Mouse (Mus musculus): ENCODE results near the gene Camsap3. TPM values are rescaled to one million over a fixed set of nuclear protein-coding genes. Genes with fewer than 3 reads are reported as not detected.

Gene Camsap3
- polyA plus RNA-seq, 1 experiment, result 136 TPM

DNA sequence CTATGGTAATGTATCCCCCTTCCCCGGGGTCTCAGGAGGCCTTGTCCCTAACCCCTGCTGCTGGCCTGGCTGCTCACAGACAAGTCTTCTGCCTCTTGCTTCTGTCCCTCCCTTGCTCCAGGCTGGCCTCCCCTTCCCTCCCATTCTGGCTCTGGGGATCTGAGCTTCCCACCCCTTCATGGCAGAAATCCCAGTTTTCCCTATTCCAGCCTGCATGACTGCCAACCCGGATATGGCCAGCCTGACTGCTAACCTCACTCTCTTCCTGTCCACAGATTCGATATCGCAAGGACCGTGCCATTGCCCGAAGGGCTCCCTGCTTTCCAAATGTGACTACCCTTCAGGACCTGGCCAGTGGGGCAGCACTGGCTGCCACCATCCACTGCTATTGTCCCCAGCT lies 13.3 kb downstream of the Camsap3 start:
- 80% methylated on average over 6 of the region's 6 CpGs for WGBS
- no peak for TF ChIP-seq POLR2A (IDR thresholded peaks at IDR 0.05; ENCODE audit: low read depth, low read length)
- TF ChIP-seq CTCF (IDR thresholded peaks at IDR 0.05; ENCODE audit: extremely low read depth, insufficient read length, insufficient replicate concordance, low read depth, low read length), result no peak
- no peaks in the 10 kb centered on the region for H3K4me1 ChIP-seq (ENCODE audit: control insufficient read depth, insufficient read depth, insufficient read length, low read length)
- no peaks in the 10 kb centered on the region for H3K27me3 ChIP-seq (ENCODE audit: control insufficient read depth, insufficient read depth, low read length)
- no peak overlapping the region for H3K27ac ChIP-seq (ENCODE audit: insufficient read depth, low read depth, low read length)
- peaks cover 66% of the 10 kb centered on the region for H3K36me3 ChIP-seq (ENCODE audit: control insufficient read depth, insufficient read depth, low read length)
- H3K4me3 ChIP-seq (ENCODE audit: low read depth, low read length), result no peak overlapping the region

DNA sequence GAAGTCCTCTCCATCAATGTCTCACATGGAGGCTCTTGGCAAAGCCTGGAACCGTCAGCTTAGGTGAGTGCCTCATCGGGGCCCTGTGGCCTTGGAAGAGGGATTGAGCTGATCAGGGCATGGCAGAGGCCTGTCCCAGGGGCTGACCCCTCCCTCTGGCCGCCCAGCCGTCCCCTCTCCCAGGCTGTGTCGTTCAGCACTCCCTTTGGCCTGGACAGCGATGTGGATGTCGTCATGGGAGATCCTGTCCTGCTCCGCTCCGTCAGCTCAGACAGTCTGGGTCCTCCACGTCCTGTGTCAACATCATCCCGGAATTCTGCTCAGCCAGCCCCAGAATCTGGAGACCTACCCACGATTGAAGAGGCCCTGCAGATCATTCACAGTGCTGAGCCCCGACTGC lies 16.3 kb downstream of the Camsap3 start:
- Histone ChIP-seq H3K4me3 (ENCODE audit: low read depth, low read length) (no peak overlapping the region), H3K27ac (ENCODE audit: insufficient read depth, low read depth, low read length) (no peak overlapping the region), H3K27me3 (ENCODE audit: control insufficient read depth, insufficient read depth, low read length) (no peaks in the 10 kb centered on the region), H3K4me1 (ENCODE audit: control insufficient read depth, insufficient read depth, insufficient read length, low read length) (no peaks in the 10 kb centered on the region), H3K36me3 (ENCODE audit: control insufficient read depth, insufficient read depth, low read length) (peaks cover 80% of the 10 kb centered on the region)
- TF ChIP-seq POLR2A (IDR thresholded peaks at IDR 0.05; ENCODE audit: low read depth, low read length) (no peak), CTCF (IDR thresholded peaks at IDR 0.05; ENCODE audit: extremely low read depth, insufficient read length, insufficient replicate concordance, low read depth, low read length) (no peak)
- 80% methylated on average over 13 of the region's 13 CpGs for WGBS

DNA sequence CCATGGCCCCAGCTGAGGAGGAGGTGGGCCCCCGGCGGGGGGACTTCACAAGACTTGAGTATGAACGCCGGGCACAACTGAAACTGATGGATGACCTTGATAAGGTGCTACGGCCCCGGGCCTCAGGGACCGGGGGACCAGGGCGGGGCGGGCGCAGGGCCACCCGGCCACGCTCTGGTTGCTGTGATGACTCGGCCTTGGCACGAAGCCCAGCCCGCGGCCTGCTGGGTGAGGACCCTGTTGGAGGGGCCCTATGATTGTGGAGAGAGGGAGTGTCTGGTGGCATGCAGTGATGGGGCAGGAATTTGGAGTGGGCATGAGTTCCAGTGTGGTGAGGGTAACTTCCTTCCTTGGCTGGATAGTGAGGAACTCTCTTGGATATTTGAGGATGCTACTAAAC lies 19.5 kb downstream of the Camsap3 start:
- Histone ChIP-seq H3K4me3 (ENCODE audit: low read depth, low read length) (no peak overlapping the region), H3K36me3 (ENCODE audit: control insufficient read depth, insufficient read depth, low read length) (peaks cover 86% of the 10 kb centered on the region), H3K4me1 (ENCODE audit: control insufficient read depth, insufficient read depth, insufficient read length, low read length) (no peaks in the 10 kb centered on the region), H3K27ac (ENCODE audit: insufficient read depth, low read depth, low read length) (no peak overlapping the region), H3K27me3 (ENCODE audit: control insufficient read depth, insufficient read depth, low read length) (no peaks in the 10 kb centered on the region)
- no peak for TF ChIP-seq POLR2A (IDR thresholded peaks at IDR 0.05; ENCODE audit: low read depth, low read length)
- TF ChIP-seq CTCF (IDR thresholded peaks at IDR 0.05; ENCODE audit: extremely low read depth, insufficient read length, insufficient replicate concordance, low read depth, low read length), result no peak
- whole genome bisulfite sequencing, result 39% methylated on average over 16 of the region's 16 CpGs

DNA sequence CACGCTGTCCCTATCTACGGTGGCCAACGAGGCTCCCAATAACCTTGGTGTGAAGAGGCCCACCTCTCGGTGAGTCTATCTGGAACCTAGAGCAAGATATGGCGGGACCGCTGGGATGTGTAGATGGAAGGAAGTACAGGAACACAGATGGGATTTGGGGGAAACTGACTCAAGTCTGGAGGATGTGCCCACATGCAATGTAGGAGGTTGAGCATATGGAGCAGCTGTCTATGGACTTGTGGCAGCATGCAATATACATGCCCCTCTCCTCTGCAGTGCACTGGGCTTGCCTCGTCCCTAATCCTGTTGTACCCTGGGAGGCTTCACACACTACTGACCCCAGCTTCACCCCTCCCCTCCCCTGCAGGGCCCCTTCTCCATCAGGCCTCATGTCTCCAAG lies 20.7 kb downstream of the Camsap3 start:
- Histone ChIP-seq H3K4me1 (ENCODE audit: control insufficient read depth, insufficient read depth, insufficient read length, low read length) (no peaks in the 10 kb centered on the region), H3K27ac (ENCODE audit: insufficient read depth, low read depth, low read length) (no peak overlapping the region), H3K36me3 (ENCODE audit: control insufficient read depth, insufficient read depth, low read length) (peaks cover 84% of the 10 kb centered on the region), H3K27me3 (ENCODE audit: control insufficient read depth, insufficient read depth, low read length) (no peaks in the 10 kb centered on the region), H3K4me3 (ENCODE audit: low read depth, low read length) (no peak overlapping the region)
- TF ChIP-seq CTCF (IDR thresholded peaks at IDR 0.05; ENCODE audit: extremely low read depth, insufficient read length, insufficient replicate concordance, low read depth, low read length) (no peak), POLR2A (IDR thresholded peaks at IDR 0.05; ENCODE audit: low read depth, low read length) (no peak)
- 89% methylated on average over 7 of the region's 7 CpGs for WGBS

DNA sequence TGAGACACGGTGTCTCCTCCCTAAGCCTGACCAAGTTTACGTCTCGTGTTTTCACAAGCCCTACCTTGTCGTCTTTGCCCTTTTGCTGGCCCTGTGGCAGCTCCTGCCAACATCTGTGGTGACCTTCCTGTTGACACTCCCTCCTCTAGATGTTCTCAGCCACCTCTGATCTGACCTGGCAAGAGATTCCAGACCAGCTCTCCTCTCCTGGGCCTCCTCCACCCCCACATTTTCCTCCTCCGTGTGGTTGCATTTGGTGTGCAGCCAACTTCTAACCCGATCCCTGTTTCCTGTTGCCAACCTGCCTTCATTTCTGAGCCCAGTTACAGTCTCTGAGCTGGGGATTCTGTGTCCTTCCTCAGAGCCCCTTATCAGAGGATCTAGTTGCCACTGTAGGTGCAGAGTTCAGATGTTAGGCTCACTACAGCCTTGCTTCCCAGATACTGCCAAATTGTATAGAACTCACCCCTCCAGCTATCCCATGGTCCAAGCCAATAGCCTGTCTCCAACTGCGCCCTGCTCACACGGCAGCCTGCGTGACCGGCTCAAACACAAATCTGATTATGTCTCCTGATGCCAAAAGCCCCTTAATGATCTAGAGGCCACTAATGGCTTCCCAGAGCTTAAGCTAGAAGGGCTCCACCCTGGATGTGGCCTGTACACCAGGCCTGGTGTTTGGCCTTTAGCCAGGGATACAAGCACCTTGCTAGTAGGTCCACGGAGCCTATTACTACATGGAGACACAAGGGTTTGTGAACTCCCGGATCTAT lies 22.1 kb downstream of the Camsap3 start:
- TF ChIP-seq CTCF (IDR thresholded peaks at IDR 0.05; ENCODE audit: extremely low read depth, insufficient read length, insufficient replicate concordance, low read depth, low read length) (no peak), POLR2A (IDR thresholded peaks at IDR 0.05; ENCODE audit: low read depth, low read length) (no peak)
- 61% methylated on average over 12 of the region's 12 CpGs for WGBS
- no peaks in the 10 kb centered on the region for H3K27me3 ChIP-seq (ENCODE audit: control insufficient read depth, insufficient read depth, low read length)
- peaks cover 85% of the 10 kb centered on the region for H3K36me3 ChIP-seq (ENCODE audit: control insufficient read depth, insufficient read depth, low read length)
- no peak overlapping the region for H3K27ac ChIP-seq (ENCODE audit: insufficient read depth, low read depth, low read length)
- H3K4me1 ChIP-seq (ENCODE audit: control insufficient read depth, insufficient read depth, insufficient read length, low read length), result no peaks in the 10 kb centered on the region
- H3K4me3 ChIP-seq (ENCODE audit: low read depth, low read length), result no peak overlapping the region

DNA sequence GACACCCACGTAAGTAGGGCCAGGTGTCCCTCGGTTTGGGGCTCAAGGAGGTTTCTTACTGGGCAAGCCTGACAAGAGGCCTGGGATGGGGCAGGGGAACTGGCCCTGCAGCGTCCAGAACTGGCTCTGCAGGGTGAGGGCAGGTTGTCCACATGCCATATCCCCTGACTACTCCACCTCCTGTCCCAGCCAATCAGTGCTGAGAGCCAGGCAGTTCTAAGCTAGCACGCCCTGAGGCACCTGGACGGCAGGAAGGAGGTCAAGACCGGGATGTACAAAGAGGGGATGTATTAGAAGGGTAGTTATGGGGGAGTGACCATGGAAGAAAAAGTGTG lies 22.7 kb downstream of the Camsap3 start:
- 77% methylated on average over 6 of the region's 6 CpGs for WGBS
- Histone ChIP-seq H3K27ac (ENCODE audit: insufficient read depth, low read depth, low read length) (no peak overlapping the region), H3K36me3 (ENCODE audit: control insufficient read depth, insufficient read depth, low read length) (peaks cover 84% of the 10 kb centered on the region), H3K27me3 (ENCODE audit: control insufficient read depth, insufficient read depth, low read length) (no peaks in the 10 kb centered on the region), H3K4me1 (ENCODE audit: control insufficient read depth, insufficient read depth, insufficient read length, low read length) (no peaks in the 10 kb centered on the region), H3K4me3 (ENCODE audit: low read depth, low read length) (no peak overlapping the region)
- TF ChIP-seq POLR2A (IDR thresholded peaks at IDR 0.05; ENCODE audit: low read depth, low read length) (no peak), CTCF (IDR thresholded peaks at IDR 0.05; ENCODE audit: extremely low read depth, insufficient read length, insufficient replicate concordance, low read depth, low read length) (no peak)

DNA sequence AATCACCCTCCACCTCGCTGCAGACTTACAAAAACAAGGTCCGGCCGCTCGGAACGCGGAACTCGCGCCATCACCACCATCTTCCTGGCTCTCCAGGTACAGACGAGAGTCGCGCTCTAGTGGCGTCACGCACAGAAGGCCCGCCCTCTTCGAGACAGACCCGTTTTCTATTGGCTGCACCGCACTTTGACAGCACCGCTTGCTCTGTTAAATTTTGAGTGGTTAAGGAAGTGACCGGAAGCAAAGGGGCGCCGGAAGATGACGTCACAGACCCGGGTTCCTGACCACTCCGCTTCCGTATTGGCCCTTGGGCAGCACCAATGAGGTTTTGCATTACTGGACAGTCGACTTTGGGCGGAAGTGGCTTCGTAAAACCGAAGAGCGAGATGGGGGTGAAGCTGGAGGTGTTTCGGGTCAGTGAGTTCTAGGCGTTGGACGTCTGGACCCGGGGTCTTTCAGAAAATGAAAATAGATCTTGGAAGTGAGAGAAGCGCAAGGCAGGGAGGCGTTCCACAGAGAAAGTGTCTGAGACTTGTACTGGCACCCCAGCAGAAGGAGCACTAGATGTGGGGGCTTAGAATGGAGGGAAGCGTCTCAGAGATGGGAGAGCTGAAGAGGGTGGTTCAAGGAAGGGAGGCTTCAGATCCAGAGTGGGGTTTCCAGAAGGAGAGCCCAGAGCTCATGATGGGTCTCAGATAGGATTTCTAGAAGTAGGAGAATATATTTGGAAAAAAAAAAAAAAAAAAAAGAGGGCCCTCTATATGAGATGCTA lies 34.3 kb downstream of the Camsap3 start, which contains the start of the genes Xab2 and Pet100:
Gene Xab2 (minus strand): TSS at position 118 of the 772 bp plus-strand sequence.
Gene Pet100 (plus strand): TSS at position 350 of the 772 bp plus-strand sequence.
- no peak within 1 kb of the TSS for H3K27ac ChIP-seq (ENCODE audit: insufficient read depth, low read depth, low read length)
- H3K4me3 ChIP-seq (ENCODE audit: low read depth, low read length), result peak within 1 kb of the TSS; percentile 73
- H3K27me3 ChIP-seq (ENCODE audit: control insufficient read depth, insufficient read depth, low read length), result no peaks in the 10 kb centered on the region
- WGBS, result under 1% methylated on average over 37 of the region's 37 CpGs
- peaks cover 18% of the 10 kb centered on the region for H3K36me3 ChIP-seq (ENCODE audit: control insufficient read depth, insufficient read depth, low read length)
- TF ChIP-seq POLR2A (IDR thresholded peaks at IDR 0.05; ENCODE audit: low read depth, low read length), result peak; percentile 44; the same call in 1 of the 2 replicates
- TF ChIP-seq CTCF (IDR thresholded peaks at IDR 0.05; ENCODE audit: extremely low read depth, insufficient read length, insufficient replicate concordance, low read depth, low read length), result no peak
- peaks cover 6% of the 10 kb centered on the region; the same call in 1 of the 2 replicates for H3K4me1 ChIP-seq (ENCODE audit: control insufficient read depth, insufficient read depth, insufficient read length, low read length)

Data from small intestine, adult 2 months (tissue).